Mouse (Mus musculus) hindbrain, postnatal 0 days (tissue): Measurements from ENCODE around the gene Yipf3. TPM values are rescaled to one million over a fixed set of nuclear protein-coding genes. Genes with fewer than 3 reads are reported as not detected.

Experiments
- ATAC-seq: fragments of 200-750 bp; cut with Nextera tagmentation; 2 replicates; pipeline ENCODE4 v1.8.0; 2017; ENCODE audit warnings: mild to moderate bottlenecking, moderate TSS enrichment, moderate library complexity
- DNase-seq: peaks from one replicate; pipeline ENCODE4 v3.0.0-alpha.2; 2015; ENCODE audit warnings: low spot score
- H3K27ac ChIP-seq: fragments of 300-500 bp; sonication (generic); 2 replicates; pipeline ENCODE4 v1.5.1; 2014; ENCODE audit warnings: mild to moderate bottlenecking
- H3K27me3 ChIP-seq: fragments of 300-500 bp; sonication (generic); 2 replicates; pipeline ENCODE4 v1.6.1; 2014; ENCODE audit warnings: low read length, mixed read lengths; ENCODE audit not compliant: insufficient read depth
- H3K36me3 ChIP-seq: fragments of 300-500 bp; sonication (generic); 2 replicates; pipeline ENCODE4 v1.6.1; 2014; ENCODE audit warnings: low read length, mixed read lengths; ENCODE audit not compliant: insufficient read depth
- H3K4me1 ChIP-seq: fragments of 300-500 bp; sonication (generic); 2 replicates; pipeline ENCODE4 v1.6.1; 2014; ENCODE audit warnings: antibody characterized with exemption, low read length, mixed read lengths; ENCODE audit not compliant: insufficient read depth
- H3K4me2 ChIP-seq: fragments of 300-500 bp; sonication (generic); 2 replicates; pipeline ENCODE4 v1.6.1; 2014; ENCODE audit warnings: low read depth, mild to moderate bottlenecking, low read length, moderate library complexity, mixed read lengths
- H3K4me3 ChIP-seq: fragments of 300-500 bp; sonication (generic); 2 replicates; pipeline ENCODE4 v1.5.1; 2014; ENCODE audit warnings: low read length
- H3K9ac ChIP-seq: fragments of 300-500 bp; sonication (generic); replicated peaks from 2 replicates; pipeline ENCODE4 v1.6.1; 2014; ENCODE audit warnings: mild to moderate bottlenecking, low read length, moderate library complexity, mixed read lengths
- H3K9me3 ChIP-seq: fragments of 300-500 bp; sonication (generic); 2 replicates; pipeline ENCODE4 v1.6.1; 2016; ENCODE audit warnings: low read length, mixed read lengths
- CTCF ChIP-seq: IDR thresholded peaks from 2 replicates; pipeline ENCODE4 v1.5.1; 2016; ENCODE audit warnings: antibody characterized with exemption, control low read depth, low read depth
- WGBS: fragments of 180-500 bp; shearing (Covaris S2); extraction: QIAGEN DNeasy Blood & Tissue Kit; methylation state at CpG from one replicate; pipeline ENCODE4 v1.1.7; 2014; 5-methylcytosine and 5-hydroxymethylcytosine counted together
- polyA plus RNA-seq: library from polyadenylated mRNA; unstranded; fragments of >200 nt; fragmentation: Nextera tagmentation; extraction: Ambion mirVana; gene quantifications from 2 replicates; pipeline ENCODE4 v1.2.1, GENCODE M21; 2015
- total RNA-seq: library from RNA; depleted of rRNA; stranded (reverse); fragments of >200 nt; gene quantifications from 2 replicates; pipeline ENCODE4 v1.2.3, GENCODE M21; 2014

Yipf3 gene
- total and polyA plus RNA-seq, 2 experiments from 2014 or later = 26.9 to 85.4 TPM

GRCm38 (mm10) chr17:46242274-46242673 is 5.6 kb upstream of the Yipf3 start:
- Histone ChIP-seq H3K27ac (no peak overlapping the region), H3K9ac (no peak overlapping the region), H3K4me2 (no peak overlapping the region), H3K9me3 (no peaks in the 10 kb centered on the region), H3K27me3 (no peaks in the 10 kb centered on the region), H3K4me1 (peaks cover 5% of the 10 kb centered on the region; the same call in 1 of the 2 replicates), H3K36me3 (peaks cover 79% of the 10 kb centered on the region), H3K4me3 (no peak overlapping the region)
- ATAC-seq (no peak), DNase-seq (no peak)
- WGBS = 91% methylated on average over 13 of the region's 13 CpGs
- TF ChIP-seq CTCF = no peak

GRCm38 (mm10) chr17:46242993-46243392 is 4.9 kb upstream of the Yipf3 start:
- H3K4me2 ChIP-seq = no peak overlapping the region
- TF ChIP-seq CTCF = no peak
- H3K4me1 ChIP-seq = peaks cover 5% of the 10 kb centered on the region; the same call in 1 of the 2 replicates
- peaks cover 73% of the 10 kb centered on the region for H3K36me3 ChIP-seq
- WGBS = 89% methylated on average over 4 of the region's 4 CpGs
- no peaks in the 10 kb centered on the region for H3K9me3 ChIP-seq
- no peak overlapping the region for H3K9ac ChIP-seq
- DNase-seq (no peak), ATAC-seq (no peak)
- H3K4me3 ChIP-seq = no peak overlapping the region
- no peaks in the 10 kb centered on the region for H3K27me3 ChIP-seq
- H3K27ac ChIP-seq = no peak overlapping the region

GRCm38 (mm10) chr17:46243624-46244023 is 4.3 kb upstream of the Yipf3 start:
- TF ChIP-seq CTCF = no peak
- ATAC-seq (no peak), DNase-seq (no peak)
- peaks cover 7% of the 10 kb centered on the region for H3K4me1 ChIP-seq
- 57% methylated on average over 2 of the region's 2 CpGs for WGBS
- no peaks in the 10 kb centered on the region for H3K9me3 ChIP-seq
- no peak overlapping the region for H3K27ac ChIP-seq
- H3K9ac ChIP-seq = no peak overlapping the region
- peaks cover 67% of the 10 kb centered on the region for H3K36me3 ChIP-seq
- no peaks in the 10 kb centered on the region for H3K27me3 ChIP-seq
- no peak overlapping the region for H3K4me2 ChIP-seq
- H3K4me3 ChIP-seq = no peak overlapping the region

DNA sequence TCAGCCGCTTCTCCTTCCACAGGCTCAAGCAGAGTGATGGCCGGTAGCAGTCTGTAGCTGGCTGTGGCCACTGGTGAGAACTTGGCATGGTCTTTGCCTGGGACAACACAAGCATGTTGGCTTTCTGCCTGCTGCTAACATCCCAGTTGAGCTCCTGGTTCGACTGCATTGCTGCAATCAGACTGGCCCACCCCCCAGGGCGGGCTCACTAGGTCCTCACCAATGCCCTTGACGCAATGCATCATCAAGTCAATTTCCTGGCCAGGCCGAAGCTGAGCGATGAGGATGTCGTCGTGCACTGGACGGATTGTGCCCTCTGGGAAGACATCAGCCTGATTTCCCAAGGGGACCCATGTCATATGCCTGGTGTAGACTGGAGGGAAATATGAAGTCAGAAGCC is 3.3 kb upstream of the Yipf3 start:
- H3K27me3 ChIP-seq = no peaks in the 10 kb centered on the region
- WGBS = 51% methylated on average over 10 of the region's 10 CpGs
- H3K27ac ChIP-seq = no peak overlapping the region
- H3K36me3 ChIP-seq = peaks cover 62% of the 10 kb centered on the region
- H3K4me3 ChIP-seq = no peak overlapping the region
- DNase-seq (peak; percentile 39), ATAC-seq (no peak)
- TF ChIP-seq CTCF = no peak
- no peaks in the 10 kb centered on the region for H3K9me3 ChIP-seq
- no peak overlapping the region for H3K4me2 ChIP-seq
- H3K9ac ChIP-seq = no peak overlapping the region
- H3K4me1 ChIP-seq = peaks cover 14% of the 10 kb centered on the region

DNA sequence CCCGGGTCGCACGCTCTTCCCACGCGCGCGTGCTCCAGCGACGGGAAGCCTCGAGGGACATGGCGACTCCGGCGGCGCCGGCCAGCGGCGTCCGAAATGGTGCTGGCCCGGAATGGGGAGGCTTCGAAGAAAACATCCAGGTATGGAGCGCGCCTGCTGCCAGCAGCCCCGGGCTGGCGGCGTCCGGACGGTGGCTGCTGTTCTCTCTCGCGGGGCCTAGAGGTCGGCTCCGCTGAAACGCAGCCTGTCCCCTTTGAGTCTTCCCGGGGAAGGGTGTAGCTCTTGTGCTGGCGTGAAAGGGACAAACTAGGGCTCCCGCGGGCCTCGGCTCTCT is 276 bp downstream of the Yipf3 start:
- WGBS = 2% methylated on average over 37 of the region's 37 CpGs

GRCm38 (mm10) chr17:46251174-46251573 is 3.3 kb downstream of the Yipf3 start:
- 79% methylated on average over 7 of the region's 7 CpGs for WGBS
- H3K9me3 ChIP-seq = no peaks in the 10 kb centered on the region
- no peak for DNase-seq
- no peak overlapping the region for H3K4me2 ChIP-seq
- H3K4me1 ChIP-seq = peaks cover 27% of the 10 kb centered on the region
- peak; percentile 20; the same call in 1 of the 2 replicates for TF ChIP-seq CTCF
- no peak overlapping the region for H3K27ac ChIP-seq
- no peaks in the 10 kb centered on the region for H3K27me3 ChIP-seq
- H3K36me3 ChIP-seq = peaks cover 28% of the 10 kb centered on the region
- ATAC-seq = no peak
- H3K4me3 ChIP-seq = no peak overlapping the region
- no peak overlapping the region for H3K9ac ChIP-seq

More for the DNA sequence above, 276 bp downstream of the Yipf3 start:
- ATAC-seq (no peak), DNase-seq (no peak)
- no peaks in the 10 kb centered on the region for H3K27me3 ChIP-seq
- peak overlapping the region; percentile 91 for H3K4me3 ChIP-seq
- H3K4me1 ChIP-seq = peaks cover 14% of the 10 kb centered on the region
- peaks cover 57% of the 10 kb centered on the region for H3K36me3 ChIP-seq
- H3K4me2 ChIP-seq = peak overlapping the region; percentile 83
- TF ChIP-seq CTCF = no peak
- H3K9me3 ChIP-seq = no peaks in the 10 kb centered on the region
- peak overlapping the region; percentile 98 for H3K9ac ChIP-seq
- peak overlapping the region; percentile 89 for H3K27ac ChIP-seq

GRCm38 (mm10) chr17:46252571-46253451 is 4.9 kb downstream of the Yipf3 start:
- H3K9me3 ChIP-seq = no peaks in the 10 kb centered on the region
- peaks cover 36% of the 10 kb centered on the region for H3K36me3 ChIP-seq
- peaks cover 21% of the 10 kb centered on the region for H3K4me1 ChIP-seq
- WGBS = 53% methylated on average over 14 of the region's 14 CpGs
- peak overlapping the region; percentile 97 for H3K4me2 ChIP-seq
- peak overlapping the region; percentile 78; the same call in 1 of the 2 replicates for H3K4me3 ChIP-seq
- no peaks in the 10 kb centered on the region for H3K27me3 ChIP-seq
- H3K9ac ChIP-seq = no peak overlapping the region
- ATAC-seq (0 out of 2 replicates have a peak, but pooled peaks have one; percentile 0), DNase-seq (peak; percentile 78)
- peak overlapping the region; percentile 82 for H3K27ac ChIP-seq
- peak; percentile 67 for TF ChIP-seq CTCF
